Mouse (Mus musculus): ENCODE measurements around the gene Itgb1. TPM values are rescaled to one million over a fixed set of nuclear protein-coding genes. Genes with fewer than 3 reads are reported as not detected.

Itgb1 gene
- polyA plus RNA-seq, 1 experiment: 30.6 TPM

- TF ChIP-seq CTCF (IDR thresholded peaks at IDR 0.05; ENCODE audit: borderline replicate concordance, control insufficient read depth, extremely low read depth, insufficient read depth, low read length, poor library complexity) (no peak), POLR2A (IDR thresholded peaks at IDR 0.05; ENCODE audit: control insufficient read depth, extremely low read depth, insufficient read depth, low read length, poor library complexity) (no peak)
Measured at GRCm38 (mm10) chr8:128652399-128653109, 32.9 kb upstream of the Itgb1 start.

GRCm38 (mm10) chr8:128653642-128654364 is 31.7 kb upstream of the Itgb1 start:
- peaks cover 13% of the 10 kb centered on the region for H3K4me1 ChIP-seq (replicated peaks; ENCODE audit: control insufficient read depth, insufficient read depth, low read length)
- H3K4me3 ChIP-seq (ENCODE audit: control insufficient read depth, insufficient read depth, low read length): no peak overlapping the region

More at GRCm38 (mm10) chr8:128652399-128653109, 32.9 kb upstream of the Itgb1 start:
- Histone ChIP-seq H3K4me3 (ENCODE audit: control insufficient read depth, insufficient read depth, low read length) (no peak overlapping the region), H3K27ac (ENCODE audit: control insufficient read depth, insufficient read depth, low read length) (no peak overlapping the region), H3K27me3 (ENCODE audit: control insufficient read depth, insufficient read depth, low read length) (no peaks in the 10 kb centered on the region), H3K4me1 (replicated peaks; ENCODE audit: control insufficient read depth, insufficient read depth, low read length) (peaks cover 13% of the 10 kb centered on the region), H3K36me3 (ENCODE audit: control insufficient read depth, insufficient read depth, low read length) (no peaks in the 10 kb centered on the region)
- WGBS: 26% methylated on average over 6 of the region's 6 CpGs
- peak; percentile 46 for DNase-seq

GRCm38 (mm10) chr8:128654365-128655099 is 30.9 kb upstream of the Itgb1 start:
- Histone ChIP-seq H3K4me3 (ENCODE audit: control insufficient read depth, insufficient read depth, low read length) (peak overlapping the region; percentile 13), H3K36me3 (ENCODE audit: control insufficient read depth, insufficient read depth, low read length) (no peaks in the 10 kb centered on the region), H3K4me1 (replicated peaks; ENCODE audit: control insufficient read depth, insufficient read depth, low read length) (peaks cover 13% of the 10 kb centered on the region), H3K27me3 (ENCODE audit: control insufficient read depth, insufficient read depth, low read length) (no peaks in the 10 kb centered on the region), H3K27ac (ENCODE audit: control insufficient read depth, insufficient read depth, low read length) (peak overlapping the region; percentile 9)
- TF ChIP-seq CTCF (IDR thresholded peaks at IDR 0.05; ENCODE audit: borderline replicate concordance, control insufficient read depth, extremely low read depth, insufficient read depth, low read length, poor library complexity) (no peak), POLR2A (IDR thresholded peaks at IDR 0.05; ENCODE audit: control insufficient read depth, extremely low read depth, insufficient read depth, low read length, poor library complexity) (no peak)
- 10% methylated on average over 16 of the region's 16 CpGs for WGBS
- peak; percentile 32 for DNase-seq

More at GRCm38 (mm10) chr8:128653642-128654364, 31.7 kb upstream of the Itgb1 start:
- peak; percentile 31 for DNase-seq
- Histone ChIP-seq H3K27ac (ENCODE audit: control insufficient read depth, insufficient read depth, low read length) (peak overlapping the region; percentile 77), H3K27me3 (ENCODE audit: control insufficient read depth, insufficient read depth, low read length) (no peaks in the 10 kb centered on the region), H3K36me3 (ENCODE audit: control insufficient read depth, insufficient read depth, low read length) (no peaks in the 10 kb centered on the region)
- WGBS: 61% methylated on average over 5 of the region's 5 CpGs
- no peak for TF ChIP-seq POLR2A (IDR thresholded peaks at IDR 0.05; ENCODE audit: control insufficient read depth, extremely low read depth, insufficient read depth, low read length, poor library complexity)
- no peak for TF ChIP-seq CTCF (IDR thresholded peaks at IDR 0.05; ENCODE audit: borderline replicate concordance, control insufficient read depth, extremely low read depth, insufficient read depth, low read length, poor library complexity)

- TF ChIP-seq CTCF (IDR thresholded peaks at IDR 0.05; ENCODE audit: borderline replicate concordance, control insufficient read depth, extremely low read depth, insufficient read depth, low read length, poor library complexity) (no peak), POLR2A (IDR thresholded peaks at IDR 0.05; ENCODE audit: control insufficient read depth, extremely low read depth, insufficient read depth, low read length, poor library complexity) (no peak)
- no peak for DNase-seq
- WGBS: 78% methylated on average over 3 of the region's 3 CpGs
Measured at GRCm38 (mm10) chr8:128662144-128662543, 23.3 kb upstream of the Itgb1 start.

GRCm38 (mm10) chr8:128662696-128663095 is 22.8 kb upstream of the Itgb1 start:
- Histone ChIP-seq H3K4me3 (ENCODE audit: control insufficient read depth, insufficient read depth, low read length) (no peak overlapping the region), H3K36me3 (ENCODE audit: control insufficient read depth, insufficient read depth, low read length) (no peaks in the 10 kb centered on the region), H3K27me3 (ENCODE audit: control insufficient read depth, insufficient read depth, low read length) (no peaks in the 10 kb centered on the region), H3K27ac (ENCODE audit: control insufficient read depth, insufficient read depth, low read length) (no peak overlapping the region), H3K4me1 (replicated peaks; ENCODE audit: control insufficient read depth, insufficient read depth, low read length) (no peaks in the 10 kb centered on the region)
- TF ChIP-seq CTCF (IDR thresholded peaks at IDR 0.05; ENCODE audit: borderline replicate concordance, control insufficient read depth, extremely low read depth, insufficient read depth, low read length, poor library complexity) (no peak), POLR2A (IDR thresholded peaks at IDR 0.05; ENCODE audit: control insufficient read depth, extremely low read depth, insufficient read depth, low read length, poor library complexity) (no peak)
- WGBS: 100% methylated on average over 2 of the region's 2 CpGs
- no peak for DNase-seq

More at GRCm38 (mm10) chr8:128662144-128662543, 23.3 kb upstream of the Itgb1 start:
- Histone ChIP-seq H3K27ac (ENCODE audit: control insufficient read depth, insufficient read depth, low read length) (no peak overlapping the region), H3K4me3 (ENCODE audit: control insufficient read depth, insufficient read depth, low read length) (no peak overlapping the region), H3K36me3 (ENCODE audit: control insufficient read depth, insufficient read depth, low read length) (no peaks in the 10 kb centered on the region), H3K27me3 (ENCODE audit: control insufficient read depth, insufficient read depth, low read length) (no peaks in the 10 kb centered on the region), H3K4me1 (replicated peaks; ENCODE audit: control insufficient read depth, insufficient read depth, low read length) (no peaks in the 10 kb centered on the region)

- no peak for DNase-seq
- Histone ChIP-seq H3K4me1 (replicated peaks; ENCODE audit: control insufficient read depth, insufficient read depth, low read length) (no peaks in the 10 kb centered on the region), H3K27ac (ENCODE audit: control insufficient read depth, insufficient read depth, low read length) (no peak overlapping the region), H3K4me3 (ENCODE audit: control insufficient read depth, insufficient read depth, low read length) (no peak overlapping the region), H3K27me3 (ENCODE audit: control insufficient read depth, insufficient read depth, low read length) (no peaks in the 10 kb centered on the region), H3K36me3 (ENCODE audit: control insufficient read depth, insufficient read depth, low read length) (no peaks in the 10 kb centered on the region)
- TF ChIP-seq POLR2A (IDR thresholded peaks at IDR 0.05; ENCODE audit: control insufficient read depth, extremely low read depth, insufficient read depth, low read length, poor library complexity): no peak
- TF ChIP-seq CTCF (IDR thresholded peaks at IDR 0.05; ENCODE audit: borderline replicate concordance, control insufficient read depth, extremely low read depth, insufficient read depth, low read length, poor library complexity): no peak
- WGBS: 64% methylated on average over 2 of the region's 2 CpGs
Measured at GRCm38 (mm10) chr8:128663106-128663505, 22.3 kb upstream of the Itgb1 start.

Measured in thymus, adult 2 months (tissue).